Comparison of ENCODE assay signal across 8 mouse cellular contexts in genomic region chr10:86301593-86302317, GRCm38 (mm10). TPM values are rescaled to one million over a fixed set of nuclear protein-coding genes. Genes with fewer than 3 reads are reported as not detected.
A peak's percentile ranks its signal among the peaks of the same experiment; 100 is the strongest.
DNase-seq lines count a peak whose midpoint lies in the region; ATAC-seq and TF ChIP-seq lines count a peak whose summit lies in the region.

No protein-coding gene starts in this region.

- H3K4me3 ChIP-seq in heart, adult 2 months = peak overlapping the region; percentile 88
- H3K4me3 ChIP-seq in heart, embryonic 13.5 days = peak overlapping the region; percentile 86
- H3K4me3 ChIP-seq in limb, embryonic 13.5 days = peak overlapping the region; percentile 67
- peak overlapping the region; percentile 51 for H3K4me3 ChIP-seq in neural tube, embryonic 13.5 days

- peaks cover 19% of the 10 kb centered on the region for H3K36me3 ChIP-seq in heart, adult 2 months (ENCODE audit: control insufficient read depth, insufficient read depth, low read length)
- peaks cover 25% of the 10 kb centered on the region for H3K36me3 ChIP-seq in heart, embryonic 13.5 days
- H3K36me3 ChIP-seq in limb, embryonic 13.5 days = peaks cover 13% of the 10 kb centered on the region
- no peaks in the 10 kb centered on the region for H3K36me3 ChIP-seq in neural tube, embryonic 13.5 days

- TF ChIP-seq EP300 in heart, adult 2 months (IDR thresholded peaks at IDR 0.05; ENCODE audit: insufficient read depth, low read depth, low read length) = no peak

- no peak for TF ChIP-seq CTCF in heart, adult 2 months (IDR thresholded peaks at IDR 0.05)

- peak overlapping the region; percentile 93 for H3K4me2 ChIP-seq in heart, embryonic 13.5 days
- peak overlapping the region; percentile 87 for H3K4me2 ChIP-seq in limb, embryonic 13.5 days (replicated peaks)
- H3K4me2 ChIP-seq in neural tube, embryonic 13.5 days = peak overlapping the region; percentile 85

- H3K79me2 ChIP-seq in heart, adult 2 months (replicated peaks; ENCODE audit: control insufficient read depth, insufficient read depth, low read length) = no peaks in the 10 kb centered on the region

- no peak for ATAC-seq in heart, embryonic 13.5 days (ENCODE audit: extremely low read depth, insufficient number of reproducible peaks, low FRiP score, low TSS enrichment)
- ATAC-seq in limb, embryonic 13.5 days (ENCODE audit: low FRiP score, low read depth) = peak; percentile 34; the same call in 1 of the 2 replicates
- no peak for ATAC-seq in neural tube, embryonic 13.5 days (ENCODE audit: low read depth)
- no peak for ATAC-seq in megakaryocyte progenitor cell, adult 5-6 weeks (replicated peaks; ENCODE audit: poor library complexity)

- no peaks in the 10 kb centered on the region for H3K9me3 ChIP-seq in heart, embryonic 13.5 days
- H3K9me3 ChIP-seq in limb, embryonic 13.5 days = no peaks in the 10 kb centered on the region
- H3K9me3 ChIP-seq in neural tube, embryonic 13.5 days = no peaks in the 10 kb centered on the region

- TF ChIP-seq POLR2A in heart, adult 2 months (IDR thresholded peaks at IDR 0.05; ENCODE audit: insufficient read depth, low read depth, low read length) = no peak

- H3K4me1 ChIP-seq in heart, adult 2 months (ENCODE audit: control insufficient read depth, insufficient read depth, low read length) = peaks cover 9% of the 10 kb centered on the region
- H3K4me1 ChIP-seq in heart, embryonic 13.5 days = peaks cover 41% of the 10 kb centered on the region
- peaks cover 42% of the 10 kb centered on the region for H3K4me1 ChIP-seq in limb, embryonic 13.5 days
- peaks cover 39% of the 10 kb centered on the region for H3K4me1 ChIP-seq in neural tube, embryonic 13.5 days (replicated peaks)

- H3K27me3 ChIP-seq in heart, adult 2 months (ENCODE audit: control insufficient read depth, insufficient read depth, low read length) = no peaks in the 10 kb centered on the region
- H3K27me3 ChIP-seq in heart, embryonic 13.5 days (replicated peaks) = peaks cover 10% of the 10 kb centered on the region; the same call in 1 of the 2 replicates
- H3K27me3 ChIP-seq in limb, embryonic 13.5 days = no peaks in the 10 kb centered on the region
- peaks cover 35% of the 10 kb centered on the region for H3K27me3 ChIP-seq in neural tube, embryonic 13.5 days

- intact Hi-C loops in heart, adult 2 months (cut with DNase I) = loop anchor here (5.0 kb wide), 1 partner anchor 56 kb away; no protein-coding TSS in a partner anchor

- peak overlapping the region; percentile 98 for H3K27ac ChIP-seq in heart, adult 2 months
- peak overlapping the region; percentile 86 for H3K27ac ChIP-seq in heart, embryonic 13.5 days (replicated peaks)
- H3K27ac ChIP-seq in limb, embryonic 13.5 days = peak overlapping the region; percentile 86
- H3K27ac ChIP-seq in neural tube, embryonic 13.5 days (replicated peaks) = peak overlapping the region; percentile 54; the same call in 1 of the 2 replicates

- peak overlapping the region; percentile 98 for H3K9ac ChIP-seq in heart, adult 2 months (ENCODE audit: low read depth, low read length)
- H3K9ac ChIP-seq in heart, embryonic 13.5 days = peak overlapping the region; percentile 91
- H3K9ac ChIP-seq in limb, embryonic 13.5 days = peak overlapping the region; percentile 92
- peak overlapping the region; percentile 77 for H3K9ac ChIP-seq in neural tube, embryonic 13.5 days

- DNase-seq in heart, adult 2 months = peak; percentile 43 to 66
- no peak for DNase-seq in heart, adult 9 months (ENCODE audit: low spot score in 2 of 2)
- DNase-seq in thymus, postnatal 0 days (ENCODE audit: low spot score) = no peak
- DNase-seq in spleen, postnatal 4 days (ENCODE audit: low spot score in 2 of 2) = no peak

- WGBS in heart, adult 2 months = 21% methylated on average over 4 of the region's 4 CpGs
- WGBS in heart, embryonic 13.5 days = 8% methylated on average over 4 of the region's 4 CpGs
- WGBS in limb, embryonic 13.5 days = 9% methylated on average over 4 of the region's 4 CpGs
- 18% methylated on average over 4 of the region's 4 CpGs for WGBS in neural tube, embryonic 13.5 days

RNA-seq across cellular contexts. Expression of gene Timp3, which starts 1.6 kb away (rescaled TPM):
- 100 to 1,000 TPM; 154 to 174 TPM for total RNA-seq in heart, adult 2 months (2021)
- 80.2 and 114 TPM in 2 replicates for polyA plus RNA-seq in heart, adult 2 months (2012; rRNA removed)
- polyA plus RNA-seq in heart, embryonic 13.5 days (2015; fragmentation: Nextera tagmentation; extraction: Ambion mirVana) = 65.6 and 69.3 TPM in 2 replicates
- polyA plus RNA-seq in limb, embryonic 13.5 days (2015; fragmentation: Nextera tagmentation; extraction: Ambion mirVana) = 81.8 and 89.5 TPM in 2 replicates
- 51.2 and 52.4 TPM in 2 replicates for polyA plus RNA-seq in neural tube, embryonic 13.5 days (2015; fragmentation: Nextera tagmentation; extraction: Ambion mirVana)
- 18.2 and 25.2 TPM in 2 replicates for polyA plus RNA-seq in thymus, postnatal 0 days (2015; fragmentation: Nextera tagmentation; extraction: Ambion mirVana)
- total RNA-seq in megakaryocyte progenitor cell, adult 5-6 weeks (2015) = 0.27 and 0.64 TPM in 2 replicates
- total RNA-seq in megakaryocyte progenitor cell, adult 5-6 weeks (2017) = 0.04 and 0.27 TPM in 2 replicates

Comparison
In these comparisons a context has a peak if more than half of its experiments do, and no peak if none do; other contexts are left out.
1. DNase-seq: peak in heart, adult 2 months (2 of 2); none in heart, adult 9 months (0 of 2), thymus, postnatal 0 days (single experiment) and spleen, postnatal 4 days (0 of 2).
2. Peak in every context shown above with its lines, with median percentiles within 50 percentile points of each other: H3K27ac ChIP-seq, H3K4me3 ChIP-seq, H3K9ac ChIP-seq and H3K4me2 ChIP-seq.